ENCODE assay signal across 8 mouse cellular contexts in genomic region chr3:103573791-103574166, GRCm38 (mm10). TPM values are rescaled to one million over a fixed set of nuclear protein-coding genes. Genes with fewer than 3 reads are reported as not detected.
A peak's percentile ranks its signal among the peaks of the same experiment; 100 is the strongest.
DNase-seq lines count a peak whose midpoint lies in the region; ATAC-seq and TF ChIP-seq lines count a peak whose summit lies in the region.

No protein-coding gene starts in this region.

- H3K4me3 ChIP-seq in heart, adult 2 months = no peak overlapping the region
- peak overlapping the region; percentile 11; the same call in 1 of the 2 replicates for H3K4me3 ChIP-seq in forebrain, embryonic 11.5 days (ENCODE audit: low read depth, low read length)
- peak overlapping the region; percentile 20 for H3K4me3 ChIP-seq in hindbrain, embryonic 13.5 days
- H3K4me3 ChIP-seq in liver, postnatal 0 days (ENCODE audit: low read depth, low read length) = no peak overlapping the region
- H3K4me3 ChIP-seq in olfactory bulb, adult 2 months (ENCODE audit: insufficient read depth, low read depth, low read length) = peak overlapping the region; percentile 11

- intact Hi-C loops in heart, adult 2 months (cut with DNase I) = no loop called here
- intact Hi-C loops in heart, postnatal 25 days (cut with DNase I) = no loop called here

- H3K9ac ChIP-seq in heart, adult 2 months (ENCODE audit: low read depth, low read length) = no peak overlapping the region
- no peak overlapping the region for H3K9ac ChIP-seq in forebrain, embryonic 11.5 days (ENCODE audit: low read length)
- H3K9ac ChIP-seq in hindbrain, embryonic 13.5 days = peak overlapping the region; percentile 26; the same call in 1 of the 2 replicates
- H3K9ac ChIP-seq in liver, postnatal 0 days (replicated peaks) = no peak overlapping the region

- no peak for TF ChIP-seq EP300 in heart, adult 2 months (IDR thresholded peaks at IDR 0.05; ENCODE audit: insufficient read depth, low read depth, low read length)
- no peak for TF ChIP-seq EP300 in liver, postnatal 0 days (IDR thresholded peaks at IDR 0.05; ENCODE audit: low read depth)

- WGBS in heart, adult 2 months = 1% methylated on average over 14 of the region's 14 CpGs
- 2% methylated on average over 14 of the region's 14 CpGs for WGBS in forebrain, embryonic 11.5 days
- 1% methylated on average over 14 of the region's 14 CpGs for WGBS in hindbrain, embryonic 13.5 days
- WGBS in liver, postnatal 0 days (ENCODE audit: insufficient replicate concordance) = 1% methylated on average over 14 of the region's 14 CpGs
- WGBS in olfactory bulb, adult 2 months = 17% methylated on average over 14 of the region's 14 CpGs

- H3K36me3 ChIP-seq in heart, adult 2 months (ENCODE audit: control insufficient read depth, insufficient read depth, low read length) = no peaks in the 10 kb centered on the region
- H3K36me3 ChIP-seq in forebrain, embryonic 11.5 days (ENCODE audit: control insufficient read depth, insufficient read depth, low read length) = no peaks in the 10 kb centered on the region
- no peaks in the 10 kb centered on the region for H3K36me3 ChIP-seq in hindbrain, embryonic 13.5 days
- no peaks in the 10 kb centered on the region for H3K36me3 ChIP-seq in liver, postnatal 0 days (replicated peaks; ENCODE audit: insufficient read depth, low read length)

- no peaks in the 10 kb centered on the region for H3K79me2 ChIP-seq in heart, adult 2 months (replicated peaks; ENCODE audit: control insufficient read depth, insufficient read depth, low read length)

- no peak for TF ChIP-seq CTCF in heart, adult 2 months (IDR thresholded peaks at IDR 0.05)
- no peak for TF ChIP-seq CTCF in liver, postnatal 0 days (IDR thresholded peaks at IDR 0.05; ENCODE audit: low read depth)
- no peak for TF ChIP-seq CTCF in olfactory bulb, adult 2 months (IDR thresholded peaks at IDR 0.05; ENCODE audit: insufficient read depth, low read depth, low read length)

- H3K27ac ChIP-seq in heart, adult 2 months = no peak overlapping the region
- H3K27ac ChIP-seq in forebrain, embryonic 11.5 days (ENCODE audit: low read depth, low read length) = no peak overlapping the region
- no peak overlapping the region for H3K27ac ChIP-seq in hindbrain, embryonic 13.5 days
- no peak overlapping the region for H3K27ac ChIP-seq in liver, postnatal 0 days (ENCODE audit: low read depth)
- H3K27ac ChIP-seq in olfactory bulb, adult 2 months (ENCODE audit: insufficient read depth, low read depth, low read length) = peak overlapping the region; percentile 5; the same call in 1 of the 2 replicates

- no peaks in the 10 kb centered on the region for H3K9me3 ChIP-seq in forebrain, embryonic 11.5 days (ENCODE audit: control insufficient read depth, low read length)
- H3K9me3 ChIP-seq in hindbrain, embryonic 13.5 days = no peaks in the 10 kb centered on the region
- H3K9me3 ChIP-seq in liver, postnatal 0 days (ENCODE audit: low read length) = no peaks in the 10 kb centered on the region

- no peak for TF ChIP-seq POLR2A in heart, adult 2 months (IDR thresholded peaks at IDR 0.05; ENCODE audit: insufficient read depth, low read depth, low read length)
- no peak for TF ChIP-seq POLR2A in olfactory bulb, adult 2 months (IDR thresholded peaks at IDR 0.05; ENCODE audit: insufficient read depth, low read depth, low read length)

- peak; percentile 52; the same call in 1 of the 2 replicates for ATAC-seq in forebrain, embryonic 11.5 days (replicated peaks; ENCODE audit: low FRiP score)
- ATAC-seq in hindbrain, embryonic 13.5 days (ENCODE audit: low FRiP score) = peak; percentile 33
- ATAC-seq in liver, postnatal 0 days = no peak

- peak; percentile 31 to 55 for DNase-seq in heart, adult 2 months
- no peak for DNase-seq in heart, postnatal 25 days (ENCODE audit: low spot score)
- peak; percentile 53 to 83 for DNase-seq in adrenal gland, adult (ENCODE audit: inconsistent age in 2 of 2, low spot score in 1 of 2)
- DNase-seq in forebrain, embryonic 11.5 days (ENCODE audit: low spot score) = peak; percentile 90
- peak; percentile 72 for DNase-seq in liver, postnatal 0 days
- no peak for DNase-seq in right cerebral cortex, adult 18-20 months

- H3K4me2 ChIP-seq in forebrain, embryonic 11.5 days (ENCODE audit: low read depth, low read length, severe bottlenecking) = peak overlapping the region; percentile 31; the same call in 1 of the 2 replicates
- peak overlapping the region; percentile 50 for H3K4me2 ChIP-seq in hindbrain, embryonic 13.5 days
- no peak overlapping the region for H3K4me2 ChIP-seq in liver, postnatal 0 days (ENCODE audit: low read depth, low read length)

- peaks cover 16% of the 10 kb centered on the region for H3K27me3 ChIP-seq in heart, adult 2 months (ENCODE audit: control insufficient read depth, insufficient read depth, low read length)
- peaks cover 65% of the 10 kb centered on the region for H3K27me3 ChIP-seq in forebrain, embryonic 11.5 days (ENCODE audit: control insufficient read depth, insufficient read depth, low read length)
- H3K27me3 ChIP-seq in hindbrain, embryonic 13.5 days = peaks cover 79% of the 10 kb centered on the region
- peaks cover 64% of the 10 kb centered on the region for H3K27me3 ChIP-seq in liver, postnatal 0 days (ENCODE audit: insufficient read depth, low read length)

- no peaks in the 10 kb centered on the region; the same call in 1 of the 2 replicates for H3K4me1 ChIP-seq in heart, adult 2 months (ENCODE audit: control insufficient read depth, insufficient read depth, low read length)
- H3K4me1 ChIP-seq in forebrain, embryonic 11.5 days (replicated peaks; ENCODE audit: control insufficient read depth, insufficient read depth, low read length) = peaks cover 20% of the 10 kb centered on the region
- peaks cover 55% of the 10 kb centered on the region for H3K4me1 ChIP-seq in hindbrain, embryonic 13.5 days (replicated peaks)
- 0 out of 2 replicates have a peak, but pooled peaks cover 6% of the 10 kb centered on the region for H3K4me1 ChIP-seq in liver, postnatal 0 days (ENCODE audit: insufficient read depth)
- peaks cover 31% of the 10 kb centered on the region for H3K4me1 ChIP-seq in olfactory bulb, adult 2 months (ENCODE audit: control insufficient read depth, insufficient read depth, low read length)

RNA-seq across cellular contexts. Expression of gene Syt6, which starts 1.3 kb away (rescaled TPM):
- total RNA-seq in heart, adult 2 months (2021) = under 1 TPM in 1 of 2 experiments, not detected in 1; 0.05 TPM
- polyA plus RNA-seq in heart, adult 2 months (2012; rRNA removed) = not detected in 2 replicates
- not detected for total RNA-seq in heart, postnatal 25 days (2021)
- polyA plus RNA-seq in forebrain, embryonic 11.5 days (2014; fragmentation: Nextera tagmentation; extraction: Ambion mirVana) = 1.5 and 1.7 TPM in 2 replicates
- 11.3 and 11.8 TPM in 2 replicates for polyA plus RNA-seq in hindbrain, embryonic 13.5 days (2015; fragmentation: Nextera tagmentation; extraction: Ambion mirVana)
- not detected in 2 replicates for polyA plus RNA-seq in liver, postnatal 0 days (2015; fragmentation: Nextera tagmentation; extraction: Ambion mirVana)
- 104 and 138 TPM in 2 replicates for polyA plus RNA-seq in olfactory bulb, adult 2 months (2012; ENCODE audit: insufficient read depth, insufficient read length, low replicate concordance, missing spikeins)

Comparison
In these comparisons a context has a peak if more than half of its experiments do, and no peak if none do; other contexts are left out.
1. DNase-seq: peak in heart, adult 2 months (2 of 2), adrenal gland, adult (2 of 2), forebrain, embryonic 11.5 days (single experiment) and liver, postnatal 0 days (single experiment); none in heart, postnatal 25 days (single experiment) and right cerebral cortex, adult 18-20 months (single experiment).
2. H3K4me3 ChIP-seq: peak in forebrain, embryonic 11.5 days (single experiment), hindbrain, embryonic 13.5 days (single experiment) and olfactory bulb, adult 2 months (single experiment); none in heart, adult 2 months (single experiment) and liver, postnatal 0 days (single experiment).